Mouse (Mus musculus) small intestine, adult 2 months (tissue): ENCODE measurements around the gene Snx30. TPM values are rescaled to one million over a fixed set of nuclear protein-coding genes. Genes with fewer than 3 reads are reported as not detected.

Experiments used
- H3K27ac ChIP-seq: fragments of 200-500 bp; 2 replicates; pipeline ENCODE4 v1.5.1; 2012; ENCODE audit warnings: low read depth, low read length, control low read depth, inconsistent platforms; ENCODE audit not compliant: insufficient read depth
- H3K27me3 ChIP-seq: fragments of 200-500 bp; 2 replicates; pipeline ENCODE4 v1.6.1; 2012; ENCODE audit warnings: mild to moderate bottlenecking, moderate library complexity, low read length, inconsistent platforms; ENCODE audit not compliant: control insufficient read depth, insufficient read depth
- H3K36me3 ChIP-seq: fragments of 200-500 bp; 2 replicates; pipeline ENCODE4 v1.6.1; 2012; ENCODE audit warnings: mild to moderate bottlenecking, low read length, control low read depth, inconsistent platforms; ENCODE audit not compliant: control insufficient read depth, insufficient read depth
- H3K4me1 ChIP-seq: fragments of 200-500 bp; 2 replicates; pipeline ENCODE4 v1.6.1; 2012; ENCODE audit warnings: low read length, inconsistent platforms, mixed read lengths; ENCODE audit not compliant: control insufficient read depth, insufficient read depth, insufficient read length
- H3K4me3 ChIP-seq: fragments of 200-500 bp; 2 replicates; pipeline ENCODE4 v1.5.1; 2012; ENCODE audit warnings: low read depth, mild to moderate bottlenecking, control low read depth, inconsistent platforms, low read length, moderate library complexity
- CTCF ChIP-seq: fragments of 200-500 bp; IDR thresholded peaks from 2 replicates; pipeline ENCODE4 v1.5.1; 2012; ENCODE audit warnings: low read depth, mild to moderate bottlenecking, control low read depth, inconsistent platforms, low read length, moderate library complexity, mixed read lengths; ENCODE audit not compliant: insufficient replicate concordance, insufficient read length; ENCODE audit errors: extremely low read depth
- POLR2A ChIP-seq: fragments of 200-500 bp; IDR thresholded peaks from 2 replicates; pipeline ENCODE4 v1.6.1; 2012; ENCODE audit warnings: low read depth, mild to moderate bottlenecking, control low read depth, inconsistent platforms, low read length, moderate library complexity
- whole genome bisulfite sequencing: fragments of 180-500 bp; shearing (Covaris S2); methylation state at CpG from one replicate; pipeline ENCODE4 v1.1.7; 2018; 5-methylcytosine and 5-hydroxymethylcytosine counted together
- polyA plus RNA-seq: library from polyadenylated mRNA; depleted of rRNA; stranded (reverse); fragments of >200 nt; gene quantifications from 2 replicates; pipeline ENCODE4 v1.2.3, GENCODE M21; 2012

The Snx30 gene
- polyA plus RNA-seq, 1 experiment: 0.75 TPM

GRCm38 (mm10) chr4:59764950-59765349 is 40.7 kb upstream of the Snx30 start:
- WGBS: 66% methylated on average over 7 of the region's 7 CpGs
- TF ChIP-seq CTCF: no peak
- TF ChIP-seq POLR2A: no peak
- no peak overlapping the region for H3K27ac ChIP-seq

DNA sequence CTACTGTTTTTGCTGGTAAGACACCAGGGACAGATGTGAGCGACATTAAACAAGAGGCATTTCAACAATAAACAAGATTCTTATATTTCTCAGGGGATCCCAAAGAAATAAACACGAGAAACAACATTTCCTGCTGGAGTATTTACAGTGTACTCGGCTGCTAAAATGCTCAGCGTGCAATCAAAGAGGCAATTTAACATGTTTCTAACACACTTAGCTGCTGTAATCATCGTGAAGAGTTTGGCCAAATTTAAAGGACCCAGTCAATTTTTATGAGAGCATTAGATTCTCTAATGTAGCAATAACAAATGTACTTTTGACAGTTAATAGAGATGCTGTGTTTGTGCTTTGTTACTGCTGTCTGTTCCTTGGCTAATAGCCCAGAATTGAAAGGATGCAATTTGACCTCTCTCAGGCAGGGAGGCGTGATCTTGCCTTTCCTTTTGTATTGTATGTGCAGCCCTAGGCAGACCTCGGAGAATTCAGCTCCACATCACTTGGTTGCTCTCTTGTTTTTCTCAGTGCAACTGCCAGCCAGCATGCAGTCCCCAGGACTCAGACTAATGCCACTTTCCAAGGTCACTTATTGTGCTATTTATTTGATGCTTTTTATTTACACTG is 40.1 kb upstream of the Snx30 start:
- peaks cover 2% of the 10 kb centered on the region; the same call in 1 of the 2 replicates for H3K4me1 ChIP-seq
- no peak overlapping the region for H3K27ac ChIP-seq
- H3K4me3 ChIP-seq: no peak overlapping the region
- peaks cover 6% of the 10 kb centered on the region; the same call in 1 of the 2 replicates for H3K36me3 ChIP-seq
- 29% methylated on average over 7 of the region's 7 CpGs for WGBS
- no peaks in the 10 kb centered on the region for H3K27me3 ChIP-seq
- TF ChIP-seq CTCF: no peak
- TF ChIP-seq POLR2A: no peak

More at GRCm38 (mm10) chr4:59764950-59765349, 40.7 kb upstream of the Snx30 start:
- Histone ChIP-seq H3K4me3 (no peak overlapping the region), H3K4me1 (peaks cover 4% of the 10 kb centered on the region; the same call in 1 of the 2 replicates), H3K36me3 (0 out of 2 replicates have a peak, but pooled peaks cover 3% of the 10 kb centered on the region), H3K27me3 (no peaks in the 10 kb centered on the region)

- H3K4me3 ChIP-seq: no peak overlapping the region
- no peaks in the 10 kb centered on the region for H3K27me3 ChIP-seq
- no peak for TF ChIP-seq POLR2A
- no peak for TF ChIP-seq CTCF
- H3K27ac ChIP-seq: no peak overlapping the region
- WGBS: 62% methylated on average over 2 of the region's 2 CpGs
- peaks cover 20% of the 10 kb centered on the region for H3K36me3 ChIP-seq
- H3K4me1 ChIP-seq: no peaks in the 10 kb centered on the region
Observed at GRCm38 (mm10) chr4:59767717-59768116, 37.9 kb upstream of the Snx30 start.

GRCm38 (mm10) chr4:59772171-59772879 is 33.3 kb upstream of the Snx30 start:
- Histone ChIP-seq H3K27me3 (no peaks in the 10 kb centered on the region), H3K4me1 (no peaks in the 10 kb centered on the region), H3K36me3 (peaks cover 38% of the 10 kb centered on the region), H3K4me3 (no peak overlapping the region), H3K27ac (no peak overlapping the region)
- TF ChIP-seq CTCF: no peak
- TF ChIP-seq POLR2A: no peak
- WGBS: 85% methylated on average over 17 of the region's 17 CpGs

DNA sequence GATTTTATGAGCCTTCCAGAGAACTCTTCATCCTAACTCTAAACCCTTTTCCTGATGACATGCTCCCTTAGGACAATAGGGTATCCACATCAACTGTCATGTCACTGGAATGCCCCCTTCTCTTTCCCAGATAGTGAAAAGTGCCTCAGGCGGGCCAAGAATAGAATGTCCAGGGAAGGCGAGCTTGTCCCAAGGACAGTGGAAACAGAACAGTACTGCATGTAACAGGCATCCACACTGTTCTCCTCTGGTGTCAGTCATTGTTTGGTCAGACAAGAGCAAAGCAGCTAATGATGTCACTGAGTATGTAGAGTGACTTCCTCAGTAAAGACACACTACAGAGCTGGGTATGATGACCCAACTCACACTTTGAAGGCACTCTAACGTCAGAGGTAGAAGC is 27.8 kb upstream of the Snx30 start:
- TF ChIP-seq POLR2A (no peak), CTCF (no peak)
- Histone ChIP-seq H3K27ac (no peak overlapping the region), H3K27me3 (no peaks in the 10 kb centered on the region), H3K4me3 (no peak overlapping the region), H3K4me1 (no peaks in the 10 kb centered on the region), H3K36me3 (peaks cover 17% of the 10 kb centered on the region)
- WGBS: 71% methylated on average over 3 of the region's 3 CpGs

DNA sequence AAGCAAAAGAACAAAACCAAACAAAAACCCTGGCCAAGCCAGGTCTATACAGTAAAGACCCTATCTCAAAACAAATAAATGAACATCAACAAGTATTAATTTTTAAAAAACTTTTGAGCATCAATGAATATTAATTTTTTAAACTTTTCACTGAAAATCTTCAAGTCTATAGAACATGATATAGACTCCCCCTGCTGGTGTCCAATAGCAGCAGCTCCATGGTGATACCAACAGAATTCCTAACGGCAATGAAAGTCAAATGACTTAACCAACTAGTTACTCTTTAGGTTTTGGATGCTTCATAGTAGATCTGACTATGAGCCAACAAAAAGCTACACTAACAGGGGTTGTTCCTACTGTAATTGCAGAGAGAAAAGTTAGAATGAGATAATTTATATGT is 25.1 kb upstream of the Snx30 start:
- Histone ChIP-seq H3K27ac (no peak overlapping the region), H3K4me3 (no peak overlapping the region), H3K27me3 (no peaks in the 10 kb centered on the region), H3K4me1 (no peaks in the 10 kb centered on the region), H3K36me3 (peaks cover 2% of the 10 kb centered on the region; the same call in 1 of the 2 replicates)
- TF ChIP-seq POLR2A (no peak), CTCF (no peak)
- WGBS: 9% methylated on average over 1 of the region's 1 CpGs

DNA sequence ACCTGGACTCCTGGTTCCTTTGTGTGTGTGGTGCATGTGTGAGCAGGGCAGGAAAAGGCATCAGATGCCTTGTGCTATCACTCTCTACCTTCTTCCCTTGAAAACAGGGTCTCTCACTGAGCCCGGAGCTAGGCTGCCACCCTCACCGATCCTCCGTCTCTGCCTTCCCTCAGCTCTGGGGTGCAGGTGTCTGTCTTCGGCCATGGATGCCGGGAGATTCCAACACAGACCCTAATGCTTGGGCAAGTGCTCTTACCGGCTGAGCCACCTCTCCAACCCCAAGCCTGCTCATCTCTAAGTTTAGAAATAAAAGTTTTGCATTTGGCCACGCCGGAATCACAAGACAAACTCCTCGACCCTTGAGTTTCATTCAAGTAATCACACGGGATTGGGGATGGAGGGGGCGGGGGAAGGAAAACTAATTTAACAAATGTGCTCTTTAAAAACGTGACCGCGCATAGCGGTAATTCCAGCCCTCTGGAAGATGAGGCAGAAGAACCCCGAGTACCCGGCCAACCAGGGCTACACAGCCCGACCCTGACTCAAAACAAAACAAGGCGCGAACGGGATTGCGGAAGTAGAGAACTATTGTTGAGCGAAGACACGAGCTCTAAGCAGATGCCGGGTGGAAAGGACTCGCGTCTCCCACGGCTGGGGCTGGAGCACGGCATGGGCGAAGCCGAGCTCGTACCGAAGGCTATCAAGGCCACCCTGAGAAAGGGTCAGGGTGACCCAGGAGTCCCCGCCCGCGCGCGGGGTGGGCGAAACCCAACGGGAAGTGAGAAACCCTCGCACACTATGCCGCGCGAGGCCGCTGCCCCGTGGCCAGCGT is 22.6 kb upstream of the Snx30 start:
- Histone ChIP-seq H3K27me3 (no peaks in the 10 kb centered on the region), H3K36me3 (no peaks in the 10 kb centered on the region), H3K4me1 (no peaks in the 10 kb centered on the region), H3K4me3 (peak overlapping the region; percentile 93), H3K27ac (0 out of 2 replicates have a peak overlapping the region, but pooled peaks have one; percentile 19)
- under 1% methylated on average over 47 of the region's 47 CpGs for WGBS
- TF ChIP-seq CTCF: no peak
- TF ChIP-seq POLR2A: no peak
